23 mouse cellular contexts compared by ENCODE assay signal in the genomic region with DNA sequence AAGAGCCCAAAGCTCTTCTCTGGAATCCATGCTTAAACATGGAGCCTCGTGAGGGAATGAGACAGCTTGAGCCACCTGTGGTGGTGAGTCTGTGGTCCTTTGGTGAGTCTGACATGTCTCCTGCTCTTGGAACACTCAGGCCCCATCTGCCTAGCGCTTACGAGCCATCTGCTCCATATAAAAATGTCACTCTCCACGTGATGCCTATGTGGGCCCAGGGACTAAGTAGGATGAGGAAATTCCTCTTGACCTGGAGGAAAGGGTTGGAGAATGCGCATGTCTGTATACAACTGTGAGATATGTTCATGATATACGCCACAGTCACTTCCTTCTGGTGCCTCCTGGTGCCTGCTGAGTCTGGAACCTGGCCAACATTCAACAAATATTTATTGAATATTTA. TPM values are rescaled to one million over a fixed set of nuclear protein-coding genes. Genes with fewer than 3 reads are reported as not detected.
DNase-seq lines count a peak whose midpoint lies in the region; ATAC-seq and TF ChIP-seq lines count a peak whose summit lies in the region.
"Had no signal": no experiment of that assay in that cellular context is flagged by ENCODE, and none has a peak within 500 bp of the region (broad histone marks: within the 10 kb centered on the region; RNA-seq: fewer than 3 reads in every experiment).

No protein-coding gene starts in this region.

- H3K36me3 ChIP-seq in lung, embryonic 15.5 days: no peaks in the 10 kb centered on the region
- H3K36me3 ChIP-seq in stomach, embryonic 14.5 days (ENCODE audit: control insufficient read depth, insufficient read depth, low read length): no peaks in the 10 kb centered on the region
- H3K36me3 ChIP-seq: neural tube, embryonic 12.5 days had no signal

- TF ChIP-seq CTCF in lung, adult 2 months (IDR thresholded peaks at IDR 0.05; ENCODE audit: insufficient read depth, low read length): no peak

- H3K9me3 ChIP-seq in lung, embryonic 15.5 days: no peaks in the 10 kb centered on the region
- no peaks in the 10 kb centered on the region for H3K9me3 ChIP-seq in stomach, embryonic 14.5 days (ENCODE audit: control insufficient read depth, low read depth, low read length)
- H3K9me3 ChIP-seq: neural tube, embryonic 12.5 days had no signal

- H3K9ac ChIP-seq in lung, embryonic 15.5 days: no peak overlapping the region
- no peak overlapping the region for H3K9ac ChIP-seq in stomach, embryonic 14.5 days (replicated peaks; ENCODE audit: low read depth, low read length)
- H3K9ac ChIP-seq: liver, embryonic 14.5 days; neural tube, embryonic 12.5 days had no signal

- intact Hi-C loops in left cerebral cortex, postnatal 14 days (cut with DNase I): no loop called here

- no peak for TF ChIP-seq POLR2A in lung, adult 2 months (IDR thresholded peaks at IDR 0.05; ENCODE audit: borderline replicate concordance, extremely low read depth, low read depth, low read length)

- 32% methylated on average over 6 of the region's 6 CpGs for WGBS in lung, embryonic 15.5 days
- WGBS in lung, adult 2 months: 45% methylated on average over 6 of the region's 6 CpGs
- WGBS in stomach, embryonic 14.5 days: 48% methylated on average over 6 of the region's 6 CpGs

- DNase-seq in lung, adult 2 months: no peak
- peak; percentile 93 for DNase-seq in cerebellum, adult 9-10 months
- no peak for DNase-seq in kidney, adult 18-20 months
- DNase-seq in gastrocnemius, postnatal 4 days (ENCODE audit: low spot score in 2 of 2): no peak
- DNase-seq in left cerebral cortex, postnatal 14 days (ENCODE audit: low spot score in 2 of 2): no peak
- DNase-seq: adrenal gland, postnatal 36 days; gastrocnemius, postnatal 25 days; heart, postnatal 36 days; thymus, postnatal 4 days had no signal

- no peak overlapping the region for H3K27ac ChIP-seq in lung, embryonic 15.5 days
- peak overlapping the region; percentile 21; the same call in 1 of the 2 replicates for H3K27ac ChIP-seq in stomach, embryonic 14.5 days (ENCODE audit: low read length)
- H3K27ac ChIP-seq: kidney, postnatal 0 days; liver, embryonic 14.5 days; neural tube, embryonic 12.5 days had no signal

- no peak overlapping the region for H3K4me3 ChIP-seq in lung, embryonic 15.5 days
- no peak overlapping the region for H3K4me3 ChIP-seq in lung, adult 2 months (replicated peaks; ENCODE audit: extremely low read depth, low read depth, low read length)
- H3K4me3 ChIP-seq in stomach, embryonic 14.5 days (ENCODE audit: low read depth, low read length): no peak overlapping the region
- H3K4me3 ChIP-seq: neural tube, embryonic 12.5 days had no signal

- peaks cover 37% of the 10 kb centered on the region for H3K4me1 ChIP-seq in lung, embryonic 15.5 days
- peaks cover 11% of the 10 kb centered on the region for H3K4me1 ChIP-seq in lung, adult 2 months (ENCODE audit: control insufficient read depth, insufficient read depth, low read length)
- H3K4me1 ChIP-seq in stomach, embryonic 14.5 days (ENCODE audit: control insufficient read depth, insufficient read depth, low read length): peaks cover 18% of the 10 kb centered on the region
- H3K4me1 ChIP-seq: neural tube, embryonic 12.5 days had no signal

- no peak overlapping the region for H3K4me2 ChIP-seq in lung, embryonic 15.5 days
- H3K4me2 ChIP-seq in stomach, embryonic 14.5 days (replicated peaks; ENCODE audit: low read depth, low read length): no peak overlapping the region
- H3K4me2 ChIP-seq: heart, embryonic 11.5 days; neural tube, embryonic 12.5 days had no signal

- H3K27me3 ChIP-seq in lung, embryonic 15.5 days: no peaks in the 10 kb centered on the region
- H3K27me3 ChIP-seq in stomach, embryonic 14.5 days (ENCODE audit: control insufficient read depth, insufficient read depth, low read length): no peaks in the 10 kb centered on the region
- H3K27me3 ChIP-seq: neural tube, embryonic 12.5 days had no signal

- peak; percentile 43; the same call in 1 of the 2 replicates for ATAC-seq in lung, embryonic 15.5 days (ENCODE audit: borderline replicate concordance, extremely low read depth, low FRiP score, low TSS enrichment)
- ATAC-seq in cerebellum, adult (ENCODE audit: insufficient number of reproducible peaks, low FRiP score, low TSS enrichment): peak; percentile 80
- ATAC-seq in stomach, embryonic 14.5 days (ENCODE audit: insufficient number of reproducible peaks, insufficient read depth, low FRiP score, low read depth): no peak; the same call in 1 of the 2 replicates
- ATAC-seq: inflammation-experienced regulatory T-cells, adult 6 months; midbrain, embryonic 16.5 days had no signal

RNA-seq across cellular contexts. Expression of gene Gas6, which starts 18.4 kb away (rescaled TPM):
- polyA plus RNA-seq in lung, embryonic 15.5 days (2015; fragmentation: Nextera tagmentation; extraction: Ambion mirVana): 74.8 and 85.7 TPM in 2 replicates
- polyA plus RNA-seq in lung, adult 2 months (2012; rRNA removed): 245 and 264 TPM in 2 replicates
- 67.7 and 68.7 TPM in 2 replicates for polyA plus RNA-seq in stomach, embryonic 14.5 days (2014; fragmentation: Nextera tagmentation; extraction: Ambion mirVana)
- total RNA-seq in gastrocnemius, postnatal 4 days (2021): 100 to 1,000 TPM; 111 to 121 TPM
- 100 to 1,000 TPM; 115 to 126 TPM for total RNA-seq in left cerebral cortex, postnatal 14 days (2021)
- polyA plus RNA-seq: inflammation-experienced regulatory T-cells, adult 6 months had no signal

RNA-seq across cellular contexts. Expression of gene 1700029H14Rik, which starts 49.6 kb away (rescaled TPM):
- polyA plus RNA-seq in lung, embryonic 15.5 days (2015; fragmentation: Nextera tagmentation; extraction: Ambion mirVana): not detected in 2 replicates
- polyA plus RNA-seq in lung, adult 2 months (2012; rRNA removed): 0.11 and 0.69 TPM in 2 replicates
- polyA plus RNA-seq in stomach, embryonic 14.5 days (2014; fragmentation: Nextera tagmentation; extraction: Ambion mirVana): not detected in 2 replicates
- total RNA-seq in gastrocnemius, postnatal 4 days (2021): under 1 TPM in 1 of 2 experiments, not detected in 1; 0.26 TPM
- not detected for total RNA-seq in left cerebral cortex, postnatal 14 days (2021)
- total RNA-seq: adrenal gland, postnatal 36 days; gastrocnemius, postnatal 25 days; heart, postnatal 36 days; layer of hippocampus, adult 8-10 months; left cerebral cortex, postnatal 36 days; megakaryocyte progenitor cell, adult 5-6 weeks had no signal
- polyA plus RNA-seq: embryonic facial prominence, embryonic 11.5 days; heart, embryonic 11.5 days; inflammation-experienced regulatory T-cells, adult 6 months; kidney, postnatal 0 days; midbrain, embryonic 16.5 days; neural tube, embryonic 12.5 days; small intestine, adult 2 months had no signal
